Mouse (Mus musculus): ENCODE results near the gene Nexn.

Gene Nexn

GRCm38 (mm10) chr3:152277912-152278311, 11.8 kb upstream of the Nexn start:
- DNase-seq = no peak

- DNase-seq = no peak
Observed at GRCm38 (mm10) chr3:152276935-152277334, 10.8 kb upstream of the Nexn start.

GRCm38 (mm10) chr3:152275008-152275407, 8.9 kb upstream of the Nexn start:
- DNase-seq = no peak

- no peak for DNase-seq
Observed at GRCm38 (mm10) chr3:152272974-152273685, 7.0 kb upstream of the Nexn start.

- DNase-seq = no peak
Observed at GRCm38 (mm10) chr3:152271876-152272275, 5.7 kb upstream of the Nexn start.

- DNase-seq = no peak
Observed at GRCm38 (mm10) chr3:152271071-152271710, 5.0 kb upstream of the Nexn start.

GRCm38 (mm10) chr3:152268099-152268498, 1.9 kb upstream of the Nexn start:
- DNase-seq = no peak

- peak; percentile 88 for DNase-seq
Observed at GRCm38 (mm10) chr3:152265351-152266035, 657 bp downstream of the Nexn start.

- no peak for DNase-seq
Observed at GRCm38 (mm10) chr3:152264830-152265229, 1.3 kb downstream of the Nexn start.

GRCm38 (mm10) chr3:152264374-152264773, 1.8 kb downstream of the Nexn start:
- DNase-seq = no peak

- DNase-seq = peak; percentile 25
Observed at GRCm38 (mm10) chr3:152261948-152262347, 4.2 kb downstream of the Nexn start.

GRCm38 (mm10) chr3:152261436-152261835, 4.7 kb downstream of the Nexn start:
- no peak for DNase-seq

- DNase-seq = no peak
Observed at GRCm38 (mm10) chr3:152260362-152260761, 5.8 kb downstream of the Nexn start.

GRCm38 (mm10) chr3:152259409-152259808, 6.7 kb downstream of the Nexn start:
- DNase-seq = peak; percentile 89

GRCm38 (mm10) chr3:152257528-152257927, 8.6 kb downstream of the Nexn start:
- no peak for DNase-seq

GRCm38 (mm10) chr3:152250487-152250886, 15.7 kb downstream of the Nexn start:
- no peak for DNase-seq

- DNase-seq = no peak
Observed at GRCm38 (mm10) chr3:152247708-152248107, 18.4 kb downstream of the Nexn start.

GRCm38 (mm10) chr3:152245273-152245910, 20.8 kb downstream of the Nexn start:
- no peak for DNase-seq

- no peak for DNase-seq
Observed at GRCm38 (mm10) chr3:152243304-152243703, 22.8 kb downstream of the Nexn start.

- no peak for DNase-seq
Observed at GRCm38 (mm10) chr3:152241098-152241497, 25.1 kb downstream of the Nexn start.

- no peak for DNase-seq
Observed at GRCm38 (mm10) chr3:152239592-152239991, 26.6 kb downstream of the Nexn start.

- DNase-seq = no peak
Observed at GRCm38 (mm10) chr3:152238836-152239235, 27.3 kb downstream of the Nexn start.

- DNase-seq = no peak
Observed at GRCm38 (mm10) chr3:152235805-152236204, 30.3 kb downstream of the Nexn start.

GRCm38 (mm10) chr3:152235238-152235637, 30.9 kb downstream of the Nexn start:
- no peak for DNase-seq
